Mouse (Mus musculus) layer of hippocampus, postnatal 25 days (tissue): ENCODE results near the gene Gna12. TPM values are rescaled to one million over a fixed set of nuclear protein-coding genes. Genes with fewer than 3 reads are reported as not detected.
A peak's percentile ranks its signal among the peaks of the same experiment; 100 is the strongest.

Experiments used
- DNase-seq, 2 experiments: peaks; one replicate each; pipeline ENCODE4 v3.0.0; 2022; ENCODE audit warnings: mixed read lengths in 2 of 2, low spot score in 1 of 2; ENCODE audit errors: extremely low spot score in 1 of 2
- total RNA-seq, 2 experiments: library from RNA; stranded (reverse); gene quantifications; 2 replicates each; pipeline ENCODE4 v1.2.3; 2021

The Gna12 gene
- total RNA-seq, 2 experiments from 2014 or later: 101 to 111 TPM

DNA sequence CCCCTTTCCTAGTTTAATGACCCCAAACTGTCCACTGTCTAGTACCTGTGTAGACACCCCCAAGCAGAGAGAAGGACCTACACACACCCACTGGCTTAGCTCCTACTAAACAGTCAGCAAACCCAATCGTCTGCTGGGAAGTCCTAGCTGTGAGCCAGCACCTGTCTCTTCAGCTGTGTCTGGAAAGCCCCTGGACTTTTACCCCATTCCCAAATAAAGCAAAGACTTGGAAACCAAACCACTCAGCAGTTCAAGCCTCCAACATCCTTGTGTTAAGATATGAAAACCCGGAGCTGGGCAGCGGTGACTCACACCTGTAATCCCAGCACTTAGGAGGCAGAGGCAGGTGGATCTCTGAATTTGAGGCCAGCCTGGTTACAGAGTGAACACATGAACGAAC, 63.7 kb downstream of the Gna12 start:
- no peak for DNase-seq

DNA sequence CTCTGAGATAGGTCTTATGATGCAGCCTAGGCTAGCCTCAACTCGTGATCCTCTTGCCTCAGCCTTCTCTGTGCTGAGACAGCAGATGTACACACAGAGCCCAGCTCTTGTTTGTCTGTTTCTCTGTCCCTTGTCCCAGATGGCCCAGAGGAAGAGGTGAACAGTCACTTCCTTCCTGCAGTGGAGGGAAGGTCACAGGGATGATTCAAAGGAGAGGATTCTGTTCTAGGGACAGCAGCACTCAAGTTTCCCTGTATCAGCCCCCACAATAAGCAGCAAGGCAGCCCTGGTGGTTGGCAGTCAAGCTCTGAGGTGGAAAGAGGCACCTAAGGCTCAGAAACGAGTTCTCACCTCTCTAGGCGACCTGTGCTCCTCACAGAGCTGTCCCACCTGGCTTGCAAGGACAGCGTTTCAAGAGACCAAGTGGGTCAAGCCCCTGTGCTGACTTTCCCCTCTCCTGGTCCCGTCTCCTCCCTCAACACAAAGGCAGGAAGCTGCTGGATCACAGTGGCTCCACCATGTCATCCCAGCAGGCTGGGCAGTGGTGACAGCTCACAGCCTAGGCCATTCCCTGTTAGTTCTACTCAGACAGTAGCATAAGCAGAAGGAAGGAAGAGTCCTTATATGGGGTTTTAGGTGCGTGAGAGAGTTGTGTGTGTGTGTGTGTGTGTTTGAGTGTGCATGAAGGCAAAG, 65.2 kb downstream of the Gna12 start:
- DNase-seq: no peak

DNA sequence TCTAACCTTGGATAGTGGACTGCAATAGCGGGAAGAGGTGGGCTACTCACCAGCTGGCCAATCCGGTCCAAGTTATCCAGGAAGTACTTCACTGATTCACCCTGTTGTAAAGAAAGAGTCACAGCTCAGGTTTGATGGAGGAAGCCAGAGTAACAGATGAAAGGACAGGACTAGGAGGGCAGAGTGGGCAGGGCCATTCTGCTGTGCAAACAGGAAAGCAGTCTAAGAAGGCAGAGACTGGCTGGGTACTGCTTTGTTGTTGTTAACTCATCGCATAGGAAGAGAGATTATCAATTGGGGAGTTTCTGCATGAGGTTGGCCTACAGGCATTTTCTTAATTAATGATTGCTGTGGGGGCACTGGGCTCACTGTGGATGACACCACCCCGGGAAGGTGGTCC, 67.7 kb downstream of the Gna12 start:
- DNase-seq: no peak

DNA sequence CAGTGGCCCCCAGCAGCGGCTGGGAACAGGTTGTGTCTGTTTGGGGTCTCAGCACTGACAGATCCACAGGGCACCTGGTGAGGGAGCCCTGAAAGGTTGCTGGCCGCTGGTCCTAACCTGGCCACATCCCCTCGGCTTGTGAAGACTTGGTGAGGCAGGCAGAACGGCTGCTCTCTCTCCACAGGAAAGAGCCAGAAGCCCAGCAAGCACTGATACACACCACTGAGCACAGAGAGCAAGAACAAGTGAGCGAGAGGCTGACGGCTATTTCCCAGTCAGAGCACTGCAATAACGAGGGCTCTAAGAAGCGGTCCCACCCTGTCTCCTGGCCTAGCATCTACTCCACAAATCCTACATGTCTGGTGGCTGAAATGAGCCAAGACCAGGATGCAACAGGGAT, 71.4 kb downstream of the Gna12 start:
- no peak for DNase-seq

DNA sequence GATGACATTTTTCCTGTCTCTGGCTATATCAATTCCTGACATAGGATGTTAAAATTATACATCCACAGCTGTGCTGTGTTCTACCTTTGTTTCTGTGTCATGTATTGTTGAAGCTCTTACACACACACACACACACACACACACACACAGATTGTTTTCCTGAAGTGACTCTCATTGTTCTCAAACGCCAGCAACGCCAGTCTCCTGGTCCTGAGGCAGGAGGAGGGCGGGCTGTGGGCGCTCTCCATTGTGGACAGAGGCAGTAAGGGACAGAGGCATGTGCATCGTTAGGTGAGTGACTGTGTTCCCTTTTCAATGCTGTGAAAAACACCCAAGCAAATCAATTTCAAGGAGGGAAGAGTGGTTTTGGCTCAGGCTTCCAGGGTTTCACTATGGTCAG, 77.0 kb downstream of the Gna12 start:
- DNase-seq: no peak

DNA sequence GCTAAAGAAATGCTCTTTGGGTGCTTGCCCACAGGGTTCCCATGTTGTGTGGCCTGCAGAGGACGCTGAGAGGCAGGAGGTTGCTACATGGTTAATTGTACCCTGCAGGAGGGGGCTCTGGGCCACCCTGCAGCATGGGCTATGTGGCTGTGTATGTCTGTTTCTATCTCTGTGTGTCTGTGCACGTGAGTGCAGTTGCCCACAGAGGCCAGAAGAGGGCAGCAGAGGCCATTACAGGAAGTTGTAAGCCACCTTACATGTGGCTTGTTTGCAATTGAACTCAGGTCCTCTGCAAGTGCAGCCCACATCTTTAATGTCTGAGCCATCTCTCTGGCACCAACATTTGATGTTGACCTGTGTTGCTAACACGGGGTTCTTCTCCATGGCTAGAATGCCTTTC, 77.6 kb downstream of the Gna12 start:
- no peak for DNase-seq

DNA sequence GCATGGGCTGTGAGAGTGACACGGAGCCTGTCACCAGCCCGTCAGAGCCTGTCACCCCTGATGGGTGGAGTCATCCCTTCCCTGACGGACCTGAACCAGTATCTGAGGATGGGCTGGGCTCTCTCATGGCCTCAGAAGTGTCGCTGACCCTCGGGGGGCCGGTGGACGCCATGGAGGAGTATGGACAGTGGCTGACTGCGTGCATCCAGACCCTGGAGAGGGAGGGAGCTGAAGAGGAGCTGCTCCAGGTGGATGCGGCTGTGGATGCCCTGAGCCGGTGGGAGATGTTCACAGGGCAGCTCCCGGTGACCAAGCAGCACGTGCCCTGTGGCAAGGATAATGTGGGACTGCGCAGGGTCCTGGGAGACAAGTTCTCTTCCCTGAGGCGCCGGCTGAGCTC, 78.2 kb downstream of the Gna12 start:
- DNase-seq: no peak

DNA sequence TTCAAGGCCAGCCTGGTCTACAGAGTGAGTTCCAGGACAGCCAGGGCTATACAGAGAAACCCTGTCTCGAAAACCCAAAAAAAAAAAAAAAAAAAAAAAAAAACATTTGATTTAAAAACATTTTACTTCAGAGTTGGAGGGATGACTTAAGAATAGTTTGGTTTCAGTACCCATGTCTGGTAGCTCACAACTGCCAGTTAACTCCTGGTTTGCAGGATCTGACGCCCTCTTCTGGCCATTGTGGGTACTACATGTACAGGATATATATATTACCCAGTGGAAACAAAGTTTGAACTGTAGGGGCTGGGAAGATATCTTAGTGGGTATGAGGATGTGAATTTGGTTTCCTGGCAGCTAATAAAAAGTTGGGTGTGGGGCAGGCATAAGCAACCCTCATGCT, 79.3 kb downstream of the Gna12 start:
- DNase-seq: peak in 1 of 2 experiments; percentile 68

DNA sequence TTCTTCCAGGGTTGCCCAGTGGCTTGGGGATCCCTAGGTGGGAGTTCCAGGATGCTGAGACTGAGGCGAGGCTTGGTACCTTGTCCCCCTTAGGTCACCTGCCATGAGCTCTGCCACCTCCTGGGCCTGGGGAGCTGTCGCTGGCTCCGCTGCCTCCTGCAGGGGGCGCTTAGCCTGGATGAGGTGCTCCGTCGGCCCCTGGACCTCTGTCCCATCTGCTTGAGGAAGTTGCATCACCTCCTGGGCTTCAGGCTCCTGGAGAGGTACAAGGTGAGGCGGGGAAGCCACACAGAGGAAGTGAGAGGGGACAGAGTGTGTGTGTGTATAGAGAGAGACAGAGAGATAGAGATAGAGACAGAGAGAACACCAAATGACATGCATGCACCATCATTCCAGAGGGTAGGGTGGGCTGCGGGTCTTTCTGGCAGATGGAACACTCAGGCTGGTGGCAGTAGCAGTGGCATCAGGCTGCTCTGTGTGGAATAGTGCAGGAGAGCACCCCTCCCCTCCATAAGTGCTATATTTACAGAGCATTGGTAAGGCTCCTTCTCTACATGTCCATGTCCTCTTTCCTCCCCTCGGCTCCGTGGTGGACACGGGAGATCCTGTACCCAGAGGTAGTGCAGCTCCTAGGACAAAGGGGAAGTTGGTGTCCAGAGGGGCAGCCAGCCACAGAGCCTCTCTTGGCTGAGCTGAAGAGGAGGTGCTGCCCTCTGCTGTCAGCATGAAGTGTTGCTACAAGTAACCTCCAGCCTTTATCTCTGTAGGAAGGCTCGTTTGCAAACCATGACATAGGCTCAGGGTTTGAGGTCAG, 81.0 kb downstream of the Gna12 start:
- peak; percentile 49 to 70 for DNase-seq

DNA sequence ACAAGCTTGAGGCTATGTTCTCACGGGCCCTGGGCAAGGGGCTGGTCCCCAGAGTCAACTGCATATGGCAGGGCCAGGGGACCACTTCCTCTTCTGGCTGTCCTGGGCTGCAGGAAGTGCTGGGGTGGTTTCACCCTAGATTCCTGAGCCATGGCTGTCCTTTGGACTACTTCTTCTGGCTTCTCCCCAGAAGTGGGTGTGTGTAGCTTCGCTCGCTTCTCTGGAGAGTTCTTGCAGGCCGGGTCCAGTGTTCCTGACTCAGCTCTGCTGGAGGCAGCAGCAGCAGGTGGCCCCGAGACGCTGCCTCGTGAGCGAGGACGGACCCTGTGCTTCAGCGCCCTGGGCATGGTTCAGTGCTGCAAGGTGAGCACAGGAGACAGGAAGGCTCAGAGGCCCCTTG, 81.8 kb downstream of the Gna12 start:
- DNase-seq: no peak

DNA sequence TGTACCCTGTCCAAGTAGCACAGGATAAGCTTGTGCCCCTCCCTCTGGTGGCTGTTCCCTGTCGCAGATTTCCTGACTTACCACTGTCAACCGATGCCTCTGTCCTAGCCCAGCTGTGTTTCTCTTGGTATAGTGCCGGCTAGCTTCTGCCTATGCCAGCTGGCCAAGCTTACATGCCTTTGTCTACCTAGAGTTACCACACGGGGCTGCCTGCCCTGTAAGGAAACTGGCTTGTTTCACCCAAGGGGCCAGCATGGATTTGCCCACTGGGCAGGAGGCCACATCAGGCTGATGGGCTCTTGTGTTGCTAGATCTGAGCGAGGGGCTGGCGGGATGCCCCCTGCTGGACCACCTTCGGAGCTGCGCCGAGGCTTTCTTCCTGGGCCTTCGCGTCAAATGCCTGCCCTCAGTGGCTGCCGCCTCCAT, 86.5 kb downstream of the Gna12 start:
- DNase-seq: no peak

DNA sequence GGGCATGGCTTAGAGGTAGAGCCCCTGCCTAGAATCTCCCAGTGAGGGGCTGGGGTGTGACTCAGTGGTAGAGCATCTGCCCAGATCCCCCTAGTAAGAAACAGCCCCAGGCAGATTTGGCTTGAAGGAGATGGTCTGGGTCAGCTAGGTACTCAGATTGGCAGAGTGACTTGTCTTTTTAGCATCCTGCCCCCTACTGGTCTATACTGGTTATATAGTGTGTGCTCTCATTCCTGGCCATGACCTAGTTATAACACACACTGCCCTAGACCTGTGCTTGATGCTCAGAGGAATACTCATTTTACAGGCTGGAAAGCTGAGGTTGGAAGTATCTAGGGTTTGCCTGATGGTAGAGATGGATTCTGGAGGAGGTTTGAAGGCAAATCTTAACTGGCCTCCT, 88.4 kb downstream of the Gna12 start:
- DNase-seq: no peak

DNA sequence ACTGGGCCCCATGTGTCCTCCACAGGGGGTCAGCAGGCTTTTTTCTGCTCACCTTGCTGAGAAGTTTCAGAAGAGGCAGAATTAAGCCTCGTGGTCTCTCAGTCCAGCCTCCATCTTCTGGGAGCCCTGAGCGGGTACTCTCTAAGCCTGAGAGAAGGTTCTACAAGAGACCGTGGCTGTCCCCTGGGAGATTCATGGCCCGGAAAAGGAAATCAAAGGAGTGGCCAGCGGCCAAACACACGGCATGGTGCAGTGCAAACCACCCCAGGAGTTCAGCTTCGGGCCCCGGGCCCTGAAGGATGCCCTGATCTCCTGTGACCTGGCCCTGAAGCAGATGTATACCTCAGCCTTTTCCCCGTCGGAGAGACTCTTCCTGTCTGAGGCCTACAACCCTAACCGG, 89.2 kb downstream of the Gna12 start:
- DNase-seq: no peak

DNA sequence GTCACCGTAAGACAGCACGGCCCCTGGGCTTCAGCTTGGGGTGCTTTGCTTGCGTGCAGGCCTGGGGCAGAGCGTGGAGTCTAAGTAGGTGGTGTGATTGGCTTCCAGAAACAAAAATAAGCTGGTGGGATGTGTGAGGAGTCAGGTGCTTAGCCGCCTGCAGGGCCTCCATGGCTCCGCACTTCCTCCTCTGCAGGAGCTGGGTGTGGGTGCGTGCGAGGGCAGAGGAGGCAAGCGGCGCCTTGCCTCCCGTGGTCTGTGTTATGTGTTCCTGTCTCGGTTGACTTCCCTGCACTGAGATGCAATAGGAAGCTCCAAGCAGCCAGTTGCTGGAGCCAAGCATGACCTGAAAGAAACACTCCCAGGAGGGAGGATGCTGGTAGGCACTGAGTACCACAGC, 90.4 kb downstream of the Gna12 start:
- DNase-seq: no peak

DNA sequence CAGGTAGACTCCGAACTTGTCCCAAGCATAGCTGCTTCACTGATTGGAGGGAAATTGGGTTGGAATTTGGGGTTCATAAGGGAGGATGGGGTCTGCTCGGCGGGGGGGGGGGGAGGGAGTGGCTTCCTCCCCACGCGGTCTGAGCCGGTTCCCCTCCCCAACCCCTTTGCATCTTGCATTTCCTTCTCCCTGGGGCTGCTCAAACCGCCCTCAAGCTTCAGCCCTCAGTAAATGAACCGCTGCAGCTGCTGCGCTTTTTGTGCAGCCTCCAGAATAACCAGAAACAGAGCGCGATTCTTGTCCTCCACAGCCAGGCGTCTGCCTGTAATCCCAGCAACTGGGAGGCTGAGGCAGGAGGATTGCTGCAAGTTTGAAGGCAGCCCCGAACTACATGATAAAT, 94.1 kb downstream of the Gna12 start:
- DNase-seq: no peak

DNA sequence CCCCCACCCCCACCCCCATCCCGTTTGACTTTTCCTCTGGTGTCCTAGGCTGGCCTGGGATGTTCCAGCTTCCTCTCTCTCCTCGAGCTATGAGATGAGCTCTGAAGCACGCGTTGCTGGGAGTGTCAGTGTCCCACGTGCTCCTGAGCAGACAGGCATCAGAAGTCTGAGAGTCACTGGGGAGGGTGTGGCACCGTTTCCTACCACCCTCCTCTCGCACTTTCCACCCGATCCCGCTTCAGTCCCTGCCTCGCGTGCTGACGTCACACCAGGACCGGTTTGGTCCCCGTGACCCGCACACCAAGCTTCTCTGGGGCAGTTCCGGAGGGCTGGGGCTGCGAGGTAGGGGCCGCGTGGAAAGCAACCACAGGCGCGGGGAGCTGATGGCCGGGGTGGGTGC, 94.9 kb downstream of the Gna12 start:
- DNase-seq: no peak

DNA sequence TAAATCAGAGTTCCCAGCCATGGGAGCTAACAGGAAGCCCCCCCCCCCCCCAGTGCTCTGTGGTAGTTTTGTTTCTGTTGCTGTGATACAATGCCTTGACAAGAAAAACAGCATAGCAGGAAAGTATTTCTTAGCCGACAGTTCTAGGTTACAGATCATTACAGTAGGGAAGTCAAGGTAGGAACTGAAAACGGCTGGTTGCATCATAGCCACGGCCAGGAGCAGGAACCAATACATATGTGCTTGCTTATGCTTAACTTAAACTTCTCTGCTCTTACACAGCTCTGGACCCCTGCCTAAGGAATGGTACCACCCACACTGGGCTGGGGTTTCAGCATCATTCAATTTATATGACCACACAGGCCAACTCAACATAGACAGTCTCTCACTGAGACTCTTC, 96.9 kb downstream of the Gna12 start:
- DNase-seq: no peak

DNA sequence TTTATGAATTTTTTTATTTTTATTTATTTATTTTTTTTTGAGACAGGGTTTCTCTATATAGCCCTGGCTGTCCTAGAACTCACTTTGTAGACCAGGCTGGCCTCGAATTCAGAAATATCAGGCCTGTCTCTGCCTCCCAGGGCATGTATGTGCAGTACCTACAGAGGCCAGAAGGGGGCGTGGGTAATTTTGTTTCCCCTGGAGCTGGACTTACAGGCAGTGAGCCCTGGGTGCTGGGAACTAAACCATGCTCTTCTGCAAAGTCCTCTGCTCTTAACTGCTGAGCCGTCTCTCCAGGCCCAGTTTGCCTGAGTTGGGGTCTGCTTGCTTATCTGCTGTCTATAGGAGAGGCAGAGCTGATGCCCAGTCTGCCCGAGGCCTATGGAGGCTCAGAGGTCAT, 98.0 kb downstream of the Gna12 start:
- no peak for DNase-seq

DNA sequence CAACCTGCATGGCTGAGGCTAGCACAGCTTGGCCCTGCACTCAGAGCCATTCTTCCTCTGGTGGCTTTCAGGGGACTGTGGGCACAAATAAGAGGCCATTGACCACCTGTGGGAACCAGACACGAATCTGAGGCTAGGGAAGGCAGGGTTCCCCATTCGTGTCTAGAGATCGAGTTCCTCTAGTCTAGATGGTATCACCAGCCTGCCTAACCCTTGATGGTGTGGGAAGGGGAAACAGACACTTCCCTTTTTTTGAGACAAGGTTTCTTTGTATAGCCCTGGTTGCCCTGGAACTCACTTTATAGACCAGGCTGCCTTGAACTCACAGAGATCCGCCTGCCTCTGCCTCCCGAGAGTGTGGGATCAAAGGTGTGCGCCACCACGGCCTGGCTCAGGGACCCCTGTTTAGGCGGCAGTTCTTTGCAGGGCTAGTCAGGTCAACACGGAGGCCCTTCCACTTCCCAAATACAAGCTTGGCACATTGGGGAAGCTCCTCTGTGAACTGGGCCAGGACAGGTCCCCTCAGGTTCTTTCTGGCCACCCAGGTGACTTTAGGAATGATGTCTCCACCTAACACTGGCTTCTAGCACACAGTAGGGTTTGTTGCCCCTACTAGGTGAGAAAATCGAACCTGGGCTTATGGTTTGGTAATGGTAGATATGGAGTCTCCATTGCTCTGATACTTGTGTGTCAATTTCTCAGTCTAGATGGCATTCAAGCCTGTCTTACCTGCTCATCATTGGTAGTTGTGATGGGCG, 99.0 kb downstream of the Gna12 start:
- no peak for DNase-seq

DNA sequence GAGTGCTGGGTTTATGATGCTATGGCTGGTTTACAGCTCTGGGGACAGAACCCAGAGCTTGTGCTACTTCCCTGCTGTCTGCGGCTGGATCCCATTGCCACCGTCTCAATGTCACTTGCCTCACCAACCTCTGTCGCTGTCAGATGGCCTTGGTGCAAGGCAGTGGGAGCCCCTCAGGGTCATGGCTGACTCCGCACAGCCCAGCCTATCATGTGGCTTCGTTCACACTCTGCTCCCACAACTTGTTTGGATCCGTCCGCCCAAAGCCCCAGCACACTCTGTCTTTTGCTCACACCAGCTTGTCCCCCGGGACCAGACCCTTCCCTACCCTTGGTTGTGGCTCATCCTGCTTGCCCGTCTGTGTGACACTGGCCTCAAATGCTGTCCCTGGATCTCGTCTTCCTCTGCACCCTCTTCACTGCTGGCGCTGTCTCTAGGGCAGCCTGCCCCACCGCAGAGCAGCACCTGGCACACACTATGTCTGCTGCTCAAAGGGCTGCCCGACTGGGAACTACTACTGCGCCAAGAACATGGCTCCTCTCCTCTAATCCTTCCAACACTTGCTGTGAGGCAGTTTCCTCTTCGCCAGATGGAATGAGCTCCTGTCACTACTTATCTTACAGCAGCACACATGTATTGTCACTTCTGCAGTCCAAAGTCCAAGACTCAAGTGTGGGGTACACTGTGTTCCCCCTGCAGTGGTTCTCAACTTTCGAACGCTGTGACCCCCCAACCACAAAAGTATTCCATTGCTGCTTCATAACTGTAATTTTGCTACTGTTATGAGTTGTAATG, 103.1 kb downstream of the Gna12 start:
- no peak for DNase-seq
